Mouse (Mus musculus) erythroblast, embryonic 14.5 days (primary cell): ENCODE measurements around the gene Twist2.

ENCODE experiments used
- GATA1 ChIP-seq: IDR thresholded peaks from 2 replicates; pipeline ENCODE4 v1.6.1; 2012; ENCODE audit warnings: low read length, inconsistent platforms, mixed read lengths
- TAL1 ChIP-seq: IDR thresholded peaks from 3 replicates; pipeline ENCODE4 v1.6.1; 2012; ENCODE audit warnings: low read length, inconsistent platforms, mixed read lengths

GRCm38 (mm10) chr1:91823530-91823929 lies 22.3 kb downstream of the Twist2 start:
- TF ChIP-seq GATA1, result no peak
- TF ChIP-seq TAL1, result no peak
